Comparison of ENCODE assay signal across 25 mouse cellular contexts in genomic region chr10:126270376-126270775, GRCm38 (mm10).
"Had no signal": no experiment of that assay in that cellular context is flagged by ENCODE, and none has a peak within 500 bp of the region (broad histone marks: within the 10 kb centered on the region; RNA-seq: fewer than 3 reads in every experiment).

No protein-coding gene starts in this region.

- DNase-seq: gastrocnemius, adult 2 months; gastrocnemius, postnatal 10 days; gastrocnemius, postnatal 25 days; heart, adult 2 months; heart, postnatal 10 days; heart, postnatal 4 days; kidney, adult 18-20 months; kidney, adult 8-10 months; kidney, postnatal 10 days; kidney, postnatal 25 days; kidney, postnatal 4 days; liver had no signal

- H3K27me3 ChIP-seq: heart, embryonic 12.5 days; hindbrain, embryonic 12.5 days; intestine, embryonic 15.5 days; limb, embryonic 12.5 days had no signal

- ATAC-seq: hindbrain, embryonic 16.5 days; inflammation-experienced regulatory T-cells, adult 6 months; intestine, embryonic 15.5 days; intestine, postnatal 0 days had no signal

- H3K4me1 ChIP-seq: heart, embryonic 10.5 days; heart, embryonic 12.5 days; hindbrain, embryonic 10.5 days; hindbrain, embryonic 12.5 days; intestine, embryonic 15.5 days; limb, embryonic 10.5 days; limb, embryonic 12.5 days had no signal

- H3K9me3 ChIP-seq: heart, embryonic 10.5 days; hindbrain, embryonic 10.5 days; hindbrain, embryonic 12.5 days; intestine, embryonic 15.5 days; limb, embryonic 10.5 days had no signal

- H3K27ac ChIP-seq: gastrocnemius, adult 2 months; heart, adult 2 months; heart, embryonic 10.5 days; hindbrain, embryonic 10.5 days; hindbrain, embryonic 12.5 days; hindbrain, embryonic 14.5 days; intestine, embryonic 15.5 days; layer of hippocampus, adult 2 months; left cerebral cortex, adult 2 months; limb, embryonic 10.5 days; limb, embryonic 12.5 days had no signal

- H3K9ac ChIP-seq: heart, embryonic 12.5 days; hindbrain, embryonic 12.5 days; hindbrain, embryonic 14.5 days; intestine, embryonic 15.5 days; limb, embryonic 12.5 days had no signal

- H3K4me3 ChIP-seq: gastrocnemius, adult 2 months; heart, adult 2 months; heart, embryonic 10.5 days; heart, embryonic 12.5 days; hindbrain, embryonic 10.5 days; hindbrain, embryonic 12.5 days; intestine, embryonic 15.5 days; layer of hippocampus, adult 2 months; left cerebral cortex, adult 2 months; limb, embryonic 10.5 days; limb, embryonic 12.5 days had no signal

- H3K4me2 ChIP-seq: heart, embryonic 12.5 days; hindbrain, embryonic 12.5 days; hindbrain, embryonic 14.5 days; intestine, embryonic 15.5 days; limb, embryonic 12.5 days had no signal

- H3K36me3 ChIP-seq: heart, embryonic 10.5 days; heart, embryonic 12.5 days; hindbrain, embryonic 10.5 days; hindbrain, embryonic 12.5 days; intestine, embryonic 15.5 days; limb, embryonic 10.5 days; limb, embryonic 12.5 days had no signal
